Mouse (Mus musculus) liver, postnatal 0 days (tissue): ENCODE measurements around the gene Tesmin.

Experiments
- CTCF ChIP-seq: sonication (generic); IDR thresholded peaks from 2 replicates; pipeline ENCODE4 v1.5.1; 2016; ENCODE audit warnings: antibody characterized with exemption, low read depth
- EP300 ChIP-seq: IDR thresholded peaks from 2 replicates; pipeline ENCODE4 v1.6.1; 2016; ENCODE audit warnings: antibody characterized with exemption, low read depth, mild to moderate bottlenecking

DNA sequence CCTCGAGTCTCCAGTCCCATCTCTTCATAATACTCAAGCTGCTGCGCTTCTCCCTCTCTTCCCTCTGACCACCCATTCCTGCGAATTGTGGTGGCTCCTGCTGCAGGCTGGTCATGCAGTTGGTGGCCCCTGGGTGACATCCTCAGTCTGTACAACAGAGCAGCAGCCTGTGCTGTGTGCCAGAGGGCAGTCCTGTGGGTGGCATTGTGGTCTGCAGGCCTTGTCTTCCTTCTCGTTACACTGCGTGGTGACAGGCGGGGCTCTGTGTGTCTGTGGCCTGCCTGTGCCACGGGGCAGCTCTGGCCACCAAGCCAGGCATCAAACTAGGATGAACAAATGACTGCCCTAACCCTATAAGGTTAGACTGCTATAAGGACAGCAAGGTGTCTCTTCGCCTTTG is 49.5 kb upstream of the Tesmin start:
- TF ChIP-seq EP300: no peak
- TF ChIP-seq CTCF: no peak
